Mouse (Mus musculus) left cerebral cortex, postnatal 36 days (tissue): ENCODE data around the gene Qtrt2. TPM values are rescaled to one million over a fixed set of nuclear protein-coding genes. Genes with fewer than 3 reads are reported as not detected.

ENCODE experiments used
- DNase-seq, 2 experiments: peaks; one replicate each; pipeline ENCODE4 v3.0.0; 2021 to 2022; ENCODE audit warnings: low spot score in 2 of 2, mixed read lengths in 1 of 2
- intact Hi-C: fragments of 180-260 bp; cut with DNase I; formaldehyde crosslinking; loops from one replicate; pipeline ENCODE4 v1.15.1; 2025
- total RNA-seq, 2 experiments: library from RNA; stranded (reverse); gene quantifications; 2 replicates each; pipeline ENCODE4 v1.2.3; 2021

Gene Qtrt2
- total RNA-seq, 2 experiments from 2014 or later: 17.9 to 29.7 TPM

DNA sequence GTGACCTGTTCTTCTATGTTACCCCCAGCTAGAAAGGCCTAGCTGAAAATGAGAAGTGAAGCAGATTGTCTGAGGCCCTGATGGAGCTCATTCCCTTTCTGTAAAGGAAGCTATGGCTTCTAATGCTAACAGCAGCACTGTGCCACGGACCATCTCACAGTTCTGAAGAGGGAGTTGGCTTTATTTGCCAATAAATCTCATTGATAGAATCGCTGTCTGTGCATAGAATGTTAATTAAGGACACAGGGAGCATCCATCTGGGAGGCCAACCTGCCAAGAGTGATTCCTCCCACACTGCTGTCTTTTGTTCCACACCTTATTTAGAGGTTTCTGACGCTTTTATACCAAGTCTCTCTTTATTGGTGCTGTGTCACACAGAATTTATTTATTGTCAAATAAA, 4.9 kb upstream of the Qtrt2 start:
- no peak for DNase-seq
- intact Hi-C loops: no loop called here

- DNase-seq: no peak
- intact Hi-C loops: no loop called here
Measured at GRCm38 (mm10) chr16:43930577-43930976, 4.0 kb upstream of the Qtrt2 start.

DNA sequence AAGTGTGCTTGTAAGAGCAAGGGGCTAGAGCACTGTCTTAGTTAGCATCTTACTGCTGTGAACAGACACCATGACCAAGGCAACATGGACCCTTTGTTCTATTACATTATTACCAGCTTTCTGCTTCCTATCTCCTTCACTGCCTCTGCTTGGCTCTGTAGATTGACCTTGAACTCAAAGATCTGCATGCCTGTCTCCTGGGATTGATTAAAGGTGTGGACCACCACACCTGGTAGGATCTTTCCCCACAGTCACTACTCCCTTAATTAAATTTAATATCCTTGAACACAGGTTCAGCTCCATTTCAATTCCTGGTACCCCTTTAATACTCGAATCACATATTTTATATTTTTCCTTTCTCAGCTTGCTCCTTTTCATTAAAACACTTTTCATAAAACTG, 763 bp downstream of the Qtrt2 start:
- intact Hi-C loops: no loop called here
- no peak for DNase-seq

DNA sequence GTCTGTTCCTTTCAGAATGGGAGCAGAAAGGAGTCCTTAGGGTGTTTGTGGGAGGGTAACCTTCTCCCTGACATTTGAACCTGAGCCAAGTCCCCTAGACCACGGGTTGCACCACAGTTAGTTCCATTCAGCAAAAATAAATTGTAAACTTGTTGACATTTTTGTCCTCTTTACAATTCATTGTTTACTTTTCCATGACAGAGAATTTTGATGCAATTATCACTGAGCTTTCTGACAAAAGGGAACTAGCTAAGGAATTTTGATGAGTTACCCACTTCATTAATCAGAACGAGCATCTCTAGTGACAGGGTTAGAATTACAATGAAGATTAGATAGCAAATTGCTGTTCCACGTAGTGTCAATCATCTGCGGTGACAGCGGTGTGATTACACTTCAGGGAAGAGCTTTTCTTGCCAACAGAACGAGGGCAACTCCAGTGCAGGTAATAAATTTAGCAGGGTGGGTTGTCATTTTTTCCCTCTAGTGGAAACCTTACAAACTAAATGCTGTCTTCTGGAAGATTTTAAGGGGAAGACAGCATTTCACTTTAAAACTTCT, 1.5 kb downstream of the Qtrt2 start:
- intact Hi-C loops: no loop called here
- DNase-seq: no peak

DNA sequence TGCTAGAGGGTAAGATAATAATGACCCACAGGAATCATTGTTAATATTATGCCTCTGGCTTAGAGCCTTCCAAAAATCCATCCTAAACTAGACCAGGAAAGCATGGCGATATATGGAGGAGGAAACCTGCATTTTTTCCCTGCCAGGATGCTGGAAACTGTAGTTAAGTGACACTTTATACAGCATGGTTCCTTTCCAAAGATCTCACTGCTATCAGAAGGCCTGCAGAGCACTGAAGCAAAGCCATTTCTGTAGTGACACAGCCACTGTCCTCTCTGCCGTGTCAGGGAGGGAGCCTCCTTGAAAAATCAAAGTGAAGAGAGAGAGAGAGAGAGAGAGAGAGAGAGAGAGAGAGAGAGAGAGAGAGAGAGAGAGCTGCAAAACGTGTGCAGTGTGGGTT, 4.0 kb downstream of the Qtrt2 start:
- intact Hi-C loops: no loop called here
- DNase-seq: no peak

DNA sequence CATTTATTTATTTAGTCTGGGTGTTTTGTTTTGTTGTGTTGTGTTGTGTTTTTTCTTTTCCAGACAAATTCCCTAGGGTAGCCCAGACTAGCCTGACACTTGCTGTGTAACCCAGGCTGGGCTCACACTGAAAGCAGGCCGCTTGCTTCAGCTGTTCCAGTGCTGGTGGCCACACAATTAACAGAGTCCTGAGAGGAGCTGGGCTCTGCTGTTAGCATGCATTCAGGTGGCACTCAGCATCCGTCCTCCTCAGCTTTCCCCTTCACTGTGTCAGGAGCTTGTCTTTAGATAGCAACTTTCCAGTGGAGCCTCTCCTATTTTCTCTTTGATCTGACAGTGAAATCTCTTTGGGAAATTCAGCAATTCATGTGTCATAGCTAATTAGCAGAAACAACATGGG, 4.6 kb downstream of the Qtrt2 start:
- intact Hi-C loops: no loop called here
- no peak for DNase-seq

DNA sequence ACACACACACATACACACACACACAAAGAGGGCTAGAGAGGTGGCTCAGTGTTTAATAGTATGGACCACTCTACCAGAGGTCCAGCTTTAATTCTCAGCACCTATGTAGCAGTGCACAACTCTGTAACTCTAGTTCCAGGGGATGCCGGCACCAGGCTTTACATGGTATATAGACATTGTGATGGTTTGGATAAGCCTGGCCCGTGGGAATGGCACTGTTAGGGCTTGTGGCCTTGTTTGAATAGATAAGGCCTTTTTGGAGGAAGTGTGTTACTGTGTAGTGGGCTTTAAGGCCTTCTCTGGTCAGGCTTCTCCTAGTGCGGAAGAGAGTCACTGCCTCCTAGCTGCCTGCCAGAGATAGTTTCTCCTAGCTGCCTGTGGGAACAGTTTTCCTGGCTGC, 7.7 kb downstream of the Qtrt2 start:
- intact Hi-C loops: no loop called here
- no peak for DNase-seq

DNA sequence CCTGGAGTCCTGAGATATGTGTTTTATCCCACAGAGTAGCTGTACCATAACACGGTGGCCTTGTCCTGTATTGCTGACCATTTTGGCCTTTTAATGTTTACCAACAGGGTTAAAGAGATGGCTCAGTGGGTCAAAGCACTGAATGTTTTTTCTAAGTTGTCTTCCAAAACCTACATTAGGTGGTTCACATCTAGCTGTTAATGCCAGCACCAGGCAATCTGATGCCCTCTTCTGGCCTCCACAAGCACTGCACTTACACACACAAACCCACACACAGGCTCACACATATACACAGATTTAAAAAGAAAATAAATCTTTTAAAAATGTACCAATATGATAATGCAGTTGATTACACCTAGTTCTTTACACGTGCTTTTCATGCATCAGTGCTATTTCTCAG, 17.7 kb downstream of the Qtrt2 start:
- no peak for DNase-seq
- intact Hi-C loops: no loop called here

- intact Hi-C loops: no loop called here
Measured at GRCm38 (mm10) chr16:43900571-43900970, 26.0 kb downstream of the Qtrt2 start.

DNA sequence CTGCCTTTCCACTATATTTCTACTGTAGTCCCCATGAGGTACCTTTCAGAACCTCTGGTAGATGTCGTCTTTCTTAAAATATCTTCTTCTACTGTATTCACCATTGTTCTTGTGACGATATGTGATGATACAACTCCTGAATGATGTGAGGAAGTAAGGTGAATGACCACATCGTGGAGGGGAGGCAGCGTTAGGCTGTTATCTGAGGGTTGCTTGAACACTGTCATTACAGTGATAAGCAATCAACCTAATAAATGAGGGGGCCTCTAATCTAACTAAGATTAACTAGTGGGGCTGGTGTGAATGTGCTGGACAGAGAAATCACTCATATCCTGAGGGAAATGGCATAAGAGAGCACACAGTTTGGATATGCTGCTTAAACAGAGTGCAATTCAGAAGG, 26.5 kb downstream of the Qtrt2 start:
- DNase-seq: no peak
- intact Hi-C loops: no loop called here

More at GRCm38 (mm10) chr16:43900571-43900970, 26.0 kb downstream of the Qtrt2 start:
- DNase-seq: no peak

- intact Hi-C loops: loop anchor here (5.0 kb wide), 1 partner anchor 83 kb away; the partner anchor contains the start of gene Zdhhc23
- DNase-seq: peak in 1 of 2 experiments; percentile 22
Measured at GRCm38 (mm10) chr16:43894501-43894900, 32.1 kb downstream of the Qtrt2 start.

GRCm38 (mm10) chr16:43890747-43891336, 35.8 kb downstream of the Qtrt2 start:
- intact Hi-C loops: loop anchor here (5.0 kb wide), 1 partner anchor 86 kb away; the partner anchor contains the start of gene Zdhhc23
- no peak for DNase-seq

DNA sequence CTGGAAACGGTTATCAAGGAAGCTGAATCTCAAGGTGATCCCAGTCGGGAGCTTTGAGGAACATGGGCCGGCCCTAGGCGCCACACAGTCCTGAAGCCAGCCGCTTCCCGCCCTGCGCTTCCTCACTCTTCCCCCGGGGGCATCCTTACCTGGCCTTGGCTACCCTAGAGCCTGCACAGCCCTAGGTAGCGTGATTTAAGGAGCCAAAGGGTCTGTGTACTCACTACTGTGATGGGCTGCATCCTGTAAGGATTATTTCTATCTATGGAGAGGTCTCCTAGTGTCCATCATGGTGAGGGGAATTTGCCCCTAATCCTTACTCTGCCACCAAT, 36.6 kb downstream of the Qtrt2 start:
- intact Hi-C loops: loop anchor here (5.0 kb wide), 1 partner anchor 87 kb away; the partner anchor contains the start of gene Zdhhc23
- DNase-seq: no peak

- peak; percentile 99 to 100 for DNase-seq
- intact Hi-C loops: loop anchor here (5.0 to 10.0 kb wide), 3 partner anchors 88 to 245 kb away; partner anchors contain the start of genes Atp6v1a, Gramd1c, Naa50 and Zdhhc23
Measured at GRCm38 (mm10) chr16:43889208-43890004, 37.2 kb downstream of the Qtrt2 start, which contains the start of gene Ccdc191. Gene Ccdc191 (plus strand): TSS chr16:43889800.

DNA sequence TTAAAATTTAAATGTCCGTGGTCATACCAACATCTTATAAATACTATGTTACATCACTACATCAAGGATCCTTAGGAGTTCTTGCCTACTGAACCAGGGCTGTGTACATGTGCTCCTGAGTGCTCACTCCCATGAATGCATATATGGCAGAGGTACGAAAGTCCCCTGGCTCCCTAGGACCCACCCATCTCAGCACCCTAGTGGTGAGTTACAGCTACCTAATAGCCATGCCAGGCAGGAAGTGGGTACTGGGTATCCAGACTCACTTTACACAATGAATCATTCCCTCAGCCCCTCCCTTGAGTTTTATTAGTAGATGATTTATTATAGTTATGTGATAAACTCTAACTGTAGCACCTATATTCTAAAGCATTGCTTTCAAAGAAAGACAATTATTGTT, 44.3 kb downstream of the Qtrt2 start:
- no peak for DNase-seq
- intact Hi-C loops: loop anchor here (10.0 kb wide), 1 partner anchor 252 kb away; the partner anchor contains the start of genes Atp6v1a and Naa50

- no peak for DNase-seq
- intact Hi-C loops: loop anchor here (10.0 kb wide), 1 partner anchor 253 kb away; the partner anchor contains the start of genes Atp6v1a and Naa50
Measured at GRCm38 (mm10) chr16:43881636-43882035, 45.0 kb downstream of the Qtrt2 start.

- intact Hi-C loops: loop anchor here (10.0 kb wide), 1 partner anchor 255 kb away; the partner anchor contains the start of genes Atp6v1a and Naa50
- DNase-seq: no peak
Measured at GRCm38 (mm10) chr16:43879769-43880168, 46.8 kb downstream of the Qtrt2 start.

- no peak for DNase-seq
- intact Hi-C loops: no loop called here
Measured at GRCm38 (mm10) chr16:43871419-43871818, 55.2 kb downstream of the Qtrt2 start.

DNA sequence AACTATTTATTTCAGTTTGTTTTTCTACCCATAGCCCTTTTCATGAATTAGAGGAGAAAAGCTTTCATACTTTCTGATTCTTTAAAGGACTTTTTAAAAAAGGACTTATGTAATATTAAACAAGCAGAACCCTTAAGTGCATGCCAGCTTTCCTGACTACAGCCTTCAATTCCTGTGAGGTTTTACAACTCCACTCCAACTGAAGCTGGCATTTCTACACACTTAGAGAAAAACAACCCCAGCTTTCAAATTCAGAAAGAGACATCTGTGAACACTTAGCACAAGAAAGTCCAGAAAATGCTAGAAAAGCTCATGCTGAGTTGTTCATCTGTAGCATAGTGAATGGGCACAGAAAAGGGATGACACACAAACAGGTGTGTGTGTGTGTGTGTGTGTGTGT, 56.8 kb downstream of the Qtrt2 start:
- DNase-seq: no peak
- intact Hi-C loops: no loop called here

GRCm38 (mm10) chr16:43860624-43861023, 66.0 kb downstream of the Qtrt2 start:
- no peak for DNase-seq
- intact Hi-C loops: no loop called here
